Mouse (Mus musculus): ENCODE results near the gene 1500009C09Rik. TPM values are rescaled to one million over a fixed set of nuclear protein-coding genes. Genes with fewer than 3 reads are reported as not detected.

1500009C09Rik gene
- polyA plus RNA-seq, 1 experiment from 2014 or later = 0.35 TPM

DNA sequence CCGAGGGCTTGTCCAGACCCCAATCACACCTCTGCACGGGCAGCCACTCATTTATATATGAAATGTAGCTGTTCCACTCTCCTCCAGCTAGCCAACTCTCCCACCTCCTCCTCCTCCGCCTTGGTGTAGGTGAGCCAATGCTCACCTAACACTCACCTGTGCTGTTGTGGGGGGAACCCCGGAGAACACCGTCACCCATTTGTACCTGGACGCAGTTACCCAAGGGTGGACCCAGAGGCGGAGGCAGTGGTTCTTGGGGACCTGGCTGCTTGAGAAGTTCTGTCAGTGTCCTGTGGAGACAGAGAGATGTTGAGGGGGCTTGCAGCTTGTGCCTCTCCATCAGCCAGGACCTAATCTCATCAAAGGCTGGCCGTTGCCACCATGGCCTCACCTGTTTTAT is 43.9 kb upstream of the 1500009C09Rik start:
- H3K27me3 ChIP-seq (ENCODE audit: control insufficient read depth, insufficient read depth, low read length) = peaks cover 73% of the 10 kb centered on the region
- no peak overlapping the region for H3K9ac ChIP-seq (replicated peaks; ENCODE audit: low read length)
- WGBS = 83% methylated on average over 8 of the region's 8 CpGs
- DNase-seq (ENCODE audit: low spot score) = no peak
- peaks cover 4% of the 10 kb centered on the region for H3K36me3 ChIP-seq (replicated peaks; ENCODE audit: control insufficient read depth, insufficient read depth, low read depth, low read length)
- H3K4me3 ChIP-seq (ENCODE audit: low read depth, low read length) = no peak overlapping the region
- no peak overlapping the region for H3K27ac ChIP-seq (replicated peaks; ENCODE audit: low read depth, low read length)
- ATAC-seq (replicated peaks; ENCODE audit: insufficient number of reproducible peaks, low FRiP score, low TSS enrichment, low read depth) = no peak
- no peak overlapping the region for H3K4me2 ChIP-seq (ENCODE audit: low read depth, low read length)
- H3K4me1 ChIP-seq (ENCODE audit: control insufficient read depth, insufficient read depth, low read length) = peaks cover 3% of the 10 kb centered on the region
- H3K9me3 ChIP-seq (replicated peaks; ENCODE audit: control insufficient read depth, low read length) = no peaks in the 10 kb centered on the region

DNA sequence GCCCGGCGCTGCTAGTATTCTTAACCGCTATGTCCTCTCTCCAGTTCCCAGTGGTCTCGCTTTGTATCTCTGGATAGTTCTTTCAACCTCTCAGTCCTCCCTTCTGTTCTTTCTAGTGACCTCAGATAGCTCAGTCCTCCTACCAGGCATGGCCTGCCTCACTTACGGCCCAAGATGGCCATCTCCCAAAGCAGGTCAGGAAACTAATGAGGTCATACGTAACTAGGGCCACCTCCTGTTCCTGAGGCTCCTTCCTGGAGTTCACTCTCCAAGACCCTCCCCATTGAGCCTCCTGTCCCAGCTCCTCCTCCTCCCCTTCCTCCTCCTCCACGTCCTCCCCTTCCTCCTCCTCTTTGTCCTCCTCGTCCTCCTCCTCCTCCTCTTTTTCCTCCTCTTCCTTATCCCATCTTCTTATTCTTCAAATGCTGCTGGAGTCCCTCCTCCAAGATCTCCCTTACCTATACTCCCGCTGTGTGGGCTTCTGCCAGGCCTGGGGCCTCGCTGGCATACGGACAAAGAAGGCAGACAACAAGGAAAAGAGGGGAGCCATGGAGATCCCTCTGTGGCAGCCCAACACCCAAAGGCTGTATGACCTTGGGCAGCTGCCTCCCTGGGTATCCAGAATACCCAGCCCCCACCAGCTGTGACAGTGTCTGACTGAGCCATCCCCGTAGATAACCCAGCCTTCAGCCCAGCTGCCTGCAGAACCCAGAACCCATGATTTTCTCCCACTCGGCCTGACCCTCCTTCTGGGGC is 42.7 kb upstream of the 1500009C09Rik start:
- Histone ChIP-seq H3K4me1 (ENCODE audit: control insufficient read depth, insufficient read depth, low read length) (peaks cover 3% of the 10 kb centered on the region), H3K36me3 (replicated peaks; ENCODE audit: control insufficient read depth, insufficient read depth, low read depth, low read length) (no peaks in the 10 kb centered on the region; the same call in 1 of the 2 replicates), H3K27ac (replicated peaks; ENCODE audit: low read depth, low read length) (no peak overlapping the region), H3K4me3 (ENCODE audit: low read depth, low read length) (no peak overlapping the region), H3K27me3 (ENCODE audit: control insufficient read depth, insufficient read depth, low read length) (peaks cover 77% of the 10 kb centered on the region), H3K4me2 (ENCODE audit: low read depth, low read length) (no peak overlapping the region), H3K9ac (replicated peaks; ENCODE audit: low read length) (no peak overlapping the region), H3K9me3 (replicated peaks; ENCODE audit: control insufficient read depth, low read length) (no peaks in the 10 kb centered on the region)
- DNase-seq (ENCODE audit: low spot score) (no peak), ATAC-seq (replicated peaks; ENCODE audit: insufficient number of reproducible peaks, low FRiP score, low TSS enrichment, low read depth) (no peak)
- WGBS = 83% methylated on average over 13 of the region's 13 CpGs

DNA sequence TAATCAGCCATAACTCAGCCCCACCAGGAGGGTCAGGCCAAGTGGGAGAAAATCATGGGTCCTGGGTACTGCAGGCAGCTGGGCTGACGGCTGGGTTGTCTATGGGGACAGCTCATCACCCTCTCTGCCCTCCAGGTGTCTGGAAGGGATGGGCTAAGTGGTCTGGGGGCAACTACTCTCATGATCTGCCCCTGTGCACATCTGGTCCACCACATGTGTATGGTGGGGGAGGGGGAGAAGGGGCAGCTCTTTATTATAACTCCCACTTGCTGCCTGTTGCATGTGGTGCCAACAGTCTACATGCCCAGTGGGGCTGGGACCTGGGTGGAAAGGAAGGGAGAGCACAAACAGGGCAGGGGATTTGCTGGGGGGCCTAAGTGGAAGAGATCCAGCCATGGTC is 41.4 kb upstream of the 1500009C09Rik start:
- H3K4me2 ChIP-seq (ENCODE audit: low read depth, low read length) = no peak overlapping the region
- no peaks in the 10 kb centered on the region for H3K36me3 ChIP-seq (replicated peaks; ENCODE audit: control insufficient read depth, insufficient read depth, low read depth, low read length)
- no peak overlapping the region for H3K9ac ChIP-seq (replicated peaks; ENCODE audit: low read length)
- H3K27ac ChIP-seq (replicated peaks; ENCODE audit: low read depth, low read length) = no peak overlapping the region
- no peaks in the 10 kb centered on the region for H3K9me3 ChIP-seq (replicated peaks; ENCODE audit: control insufficient read depth, low read length)
- WGBS = 41% methylated on average over 1 of the region's 1 CpGs
- ATAC-seq (replicated peaks; ENCODE audit: insufficient number of reproducible peaks, low FRiP score, low TSS enrichment, low read depth) (no peak), DNase-seq (ENCODE audit: low spot score) (no peak)
- H3K4me3 ChIP-seq (ENCODE audit: low read depth, low read length) = no peak overlapping the region
- peaks cover 80% of the 10 kb centered on the region for H3K27me3 ChIP-seq (ENCODE audit: control insufficient read depth, insufficient read depth, low read length)
- peaks cover 3% of the 10 kb centered on the region for H3K4me1 ChIP-seq (ENCODE audit: control insufficient read depth, insufficient read depth, low read length)

DNA sequence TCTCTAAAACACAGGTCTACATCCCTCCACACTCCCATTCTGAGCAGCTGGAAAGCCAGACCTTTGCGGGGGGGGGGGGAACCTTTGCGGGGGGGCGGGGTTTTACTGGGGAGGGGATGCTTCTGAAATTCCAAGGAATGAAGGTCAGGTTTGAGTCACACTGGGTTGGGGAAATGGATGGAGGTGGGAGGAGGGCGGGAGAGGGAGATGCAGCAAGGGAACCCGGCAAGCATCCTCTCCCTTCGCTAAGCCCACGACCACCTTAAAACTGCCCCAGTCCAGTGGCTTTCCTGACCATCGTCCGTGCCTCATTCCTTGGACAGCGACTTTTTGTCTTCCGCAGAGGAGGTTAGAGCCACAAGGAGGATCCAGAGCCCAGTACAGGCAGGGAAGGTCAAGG is 40.9 kb upstream of the 1500009C09Rik start:
- no peak for ATAC-seq (replicated peaks; ENCODE audit: insufficient number of reproducible peaks, low FRiP score, low TSS enrichment, low read depth)
- H3K27ac ChIP-seq (replicated peaks; ENCODE audit: low read depth, low read length) = no peak overlapping the region
- H3K4me3 ChIP-seq (ENCODE audit: low read depth, low read length) = 0 out of 2 replicates have a peak overlapping the region, but pooled peaks have one; percentile 3
- H3K9ac ChIP-seq (replicated peaks; ENCODE audit: low read length) = no peak overlapping the region
- no peak overlapping the region; the same call in 1 of the 2 replicates for H3K4me2 ChIP-seq (ENCODE audit: low read depth, low read length)
- no peak for DNase-seq (ENCODE audit: low spot score)
- H3K36me3 ChIP-seq (replicated peaks; ENCODE audit: control insufficient read depth, insufficient read depth, low read depth, low read length) = no peaks in the 10 kb centered on the region
- H3K4me1 ChIP-seq (ENCODE audit: control insufficient read depth, insufficient read depth, low read length) = peaks cover 3% of the 10 kb centered on the region
- peaks cover 80% of the 10 kb centered on the region for H3K27me3 ChIP-seq (ENCODE audit: control insufficient read depth, insufficient read depth, low read length)
- no peaks in the 10 kb centered on the region for H3K9me3 ChIP-seq (replicated peaks; ENCODE audit: control insufficient read depth, low read length)
- 2% methylated on average over 11 of the region's 11 CpGs for WGBS

DNA sequence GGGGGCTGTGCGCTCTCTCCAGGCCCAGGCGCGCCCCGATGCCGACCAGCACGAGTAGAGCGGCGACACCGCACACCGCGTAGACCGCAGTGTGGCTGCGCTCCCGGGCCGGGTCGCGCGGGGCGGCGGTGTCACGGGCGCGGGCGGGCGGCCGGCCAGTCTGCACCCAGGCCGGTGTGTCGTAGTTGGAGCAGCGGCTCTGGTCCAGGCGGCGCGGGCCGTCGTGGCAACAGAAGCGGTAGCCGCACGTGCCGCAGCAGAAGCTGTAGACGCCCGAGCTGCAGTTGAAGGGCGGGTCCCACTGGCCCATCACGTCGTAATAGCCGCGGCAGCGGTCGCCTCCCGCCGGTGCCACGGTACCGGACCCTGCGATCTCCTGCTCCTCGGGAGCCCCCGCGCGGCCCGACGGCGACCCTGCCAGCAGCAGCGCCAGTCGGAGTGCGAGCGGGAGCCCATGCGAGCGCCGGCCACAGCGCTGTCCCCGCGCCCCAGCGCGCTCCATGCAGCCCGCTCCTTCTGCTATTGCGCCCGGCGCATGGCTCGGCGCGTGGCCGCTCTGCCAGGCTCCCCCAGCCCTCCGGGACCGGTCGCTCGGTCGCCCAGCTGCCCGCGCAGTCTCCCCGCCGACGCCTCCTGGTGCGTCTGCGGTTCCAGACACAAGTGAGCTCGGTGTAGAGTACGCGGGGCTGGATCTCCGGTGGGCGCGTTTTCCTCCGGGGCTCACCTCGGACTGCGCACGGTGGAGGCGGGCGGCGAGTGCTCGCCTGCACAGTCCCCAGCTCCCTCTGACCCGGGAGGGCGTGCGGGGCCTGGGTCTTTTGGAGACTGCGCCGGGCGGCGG is 40.1 kb upstream of the 1500009C09Rik start:
- H3K4me1 ChIP-seq (ENCODE audit: control insufficient read depth, insufficient read depth, low read length) = peaks cover 3% of the 10 kb centered on the region
- no peaks in the 10 kb centered on the region for H3K9me3 ChIP-seq (replicated peaks; ENCODE audit: control insufficient read depth, low read length)

DNA sequence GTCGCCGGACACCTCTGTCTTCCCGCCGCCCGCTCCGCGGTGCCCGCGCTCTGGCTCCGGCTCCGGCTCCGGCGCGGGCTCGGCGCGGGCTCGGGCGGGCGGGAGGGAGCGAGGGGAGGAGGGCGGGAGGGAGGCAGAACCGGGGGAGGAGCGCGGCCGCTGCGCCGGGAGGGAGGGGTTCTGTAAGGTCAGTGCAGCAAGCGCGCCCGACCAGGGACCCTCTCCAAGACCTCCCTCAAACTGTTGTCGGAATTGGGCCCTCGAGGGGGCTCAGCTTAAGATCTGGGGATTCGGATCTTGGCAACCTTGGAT is 39.5 kb upstream of the 1500009C09Rik start, which contains the start of gene Shisa8:
TSS of gene Shisa8 (minus strand) at position 64 of the 312 bp plus-strand sequence.
- Histone ChIP-seq H3K9ac (replicated peaks; ENCODE audit: low read length) (peak within 1 kb of the TSS; percentile 37; the same call in 1 of the 2 replicates), H3K4me3 (ENCODE audit: low read depth, low read length) (peak within 1 kb of the TSS; percentile 37), H3K9me3 (replicated peaks; ENCODE audit: control insufficient read depth, low read length) (no peaks in the 10 kb centered on the region), H3K4me2 (ENCODE audit: low read depth, low read length) (peak within 1 kb of the TSS; percentile 82), H3K4me1 (ENCODE audit: control insufficient read depth, insufficient read depth, low read length) (peaks cover 3% of the 10 kb centered on the region), H3K36me3 (replicated peaks; ENCODE audit: control insufficient read depth, insufficient read depth, low read depth, low read length) (no peaks in the 10 kb centered on the region), H3K27ac (replicated peaks; ENCODE audit: low read depth, low read length) (no peak within 1 kb of the TSS), H3K27me3 (ENCODE audit: control insufficient read depth, insufficient read depth, low read length) (peaks cover 74% of the 10 kb centered on the region)
- DNase-seq (ENCODE audit: low spot score) = no peak
- 0% methylated on average over 26 of the region's 34 CpGs for whole genome bisulfite sequencing
- no peak for ATAC-seq (replicated peaks; ENCODE audit: insufficient number of reproducible peaks, low FRiP score, low TSS enrichment, low read depth)

More for the DNA sequence above, 40.1 kb upstream of the 1500009C09Rik start:
- H3K9ac ChIP-seq (replicated peaks; ENCODE audit: low read length) = peak overlapping the region; percentile 37; the same call in 1 of the 2 replicates
- H3K27ac ChIP-seq (replicated peaks; ENCODE audit: low read depth, low read length) = no peak overlapping the region
- peak overlapping the region; percentile 37 for H3K4me3 ChIP-seq (ENCODE audit: low read depth, low read length)
- peaks cover 79% of the 10 kb centered on the region for H3K27me3 ChIP-seq (ENCODE audit: control insufficient read depth, insufficient read depth, low read length)
- DNase-seq (ENCODE audit: low spot score) (peak; percentile 49), ATAC-seq (replicated peaks; ENCODE audit: insufficient number of reproducible peaks, low FRiP score, low TSS enrichment, low read depth) (peak; percentile 27; the same call in 1 of the 2 replicates)
- no peaks in the 10 kb centered on the region for H3K36me3 ChIP-seq (replicated peaks; ENCODE audit: control insufficient read depth, insufficient read depth, low read depth, low read length)
- peak overlapping the region; percentile 82 for H3K4me2 ChIP-seq (ENCODE audit: low read depth, low read length)
- under 1% methylated on average over 88 of the region's 112 CpGs for WGBS

DNA sequence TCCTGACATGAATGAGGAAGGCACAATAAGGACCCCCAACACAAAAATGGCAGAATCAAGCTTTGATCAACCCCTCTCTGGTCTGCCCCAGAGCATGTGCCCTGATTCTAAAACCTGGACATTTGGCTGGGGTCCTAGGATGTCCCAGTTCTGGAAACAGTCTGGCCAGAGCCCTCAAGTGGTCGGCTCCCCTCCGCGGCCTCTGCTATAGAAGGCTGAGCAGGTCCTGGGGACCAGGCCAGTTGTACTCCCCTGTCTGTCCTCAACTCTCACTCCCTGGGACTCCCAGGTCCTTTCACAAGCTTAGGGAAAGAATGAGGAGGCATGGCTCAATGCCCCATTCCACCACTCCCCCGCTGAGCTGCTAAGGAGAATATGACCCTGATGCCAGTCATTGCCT is 39.0 kb upstream of the 1500009C09Rik start:
- peaks cover 69% of the 10 kb centered on the region for H3K27me3 ChIP-seq (ENCODE audit: control insufficient read depth, insufficient read depth, low read length)
- DNase-seq (ENCODE audit: low spot score) (no peak), ATAC-seq (replicated peaks; ENCODE audit: insufficient number of reproducible peaks, low FRiP score, low TSS enrichment, low read depth) (no peak)
- H3K36me3 ChIP-seq (replicated peaks; ENCODE audit: control insufficient read depth, insufficient read depth, low read depth, low read length) = no peaks in the 10 kb centered on the region
- H3K27ac ChIP-seq (replicated peaks; ENCODE audit: low read depth, low read length) = no peak overlapping the region
- H3K9me3 ChIP-seq (replicated peaks; ENCODE audit: control insufficient read depth, low read length) = no peaks in the 10 kb centered on the region
- no peak overlapping the region for H3K4me2 ChIP-seq (ENCODE audit: low read depth, low read length)
- H3K9ac ChIP-seq (replicated peaks; ENCODE audit: low read length) = no peak overlapping the region
- H3K4me1 ChIP-seq (ENCODE audit: control insufficient read depth, insufficient read depth, low read length) = peaks cover 3% of the 10 kb centered on the region
- 13% methylated on average over 4 of the region's 4 CpGs for WGBS
- H3K4me3 ChIP-seq (ENCODE audit: low read depth, low read length) = no peak overlapping the region

Data from embryonic facial prominence, embryonic 11.5 days (tissue).